Mouse (Mus musculus): ENCODE data around the gene Ngfr. TPM values are rescaled to one million over a fixed set of nuclear protein-coding genes. Genes with fewer than 3 reads are reported as not detected.
A peak's percentile ranks its signal among the peaks of the same experiment; 100 is the strongest.

The Ngfr gene
- polyA plus RNA-seq, 1 experiment = 42.3 TPM

DNA sequence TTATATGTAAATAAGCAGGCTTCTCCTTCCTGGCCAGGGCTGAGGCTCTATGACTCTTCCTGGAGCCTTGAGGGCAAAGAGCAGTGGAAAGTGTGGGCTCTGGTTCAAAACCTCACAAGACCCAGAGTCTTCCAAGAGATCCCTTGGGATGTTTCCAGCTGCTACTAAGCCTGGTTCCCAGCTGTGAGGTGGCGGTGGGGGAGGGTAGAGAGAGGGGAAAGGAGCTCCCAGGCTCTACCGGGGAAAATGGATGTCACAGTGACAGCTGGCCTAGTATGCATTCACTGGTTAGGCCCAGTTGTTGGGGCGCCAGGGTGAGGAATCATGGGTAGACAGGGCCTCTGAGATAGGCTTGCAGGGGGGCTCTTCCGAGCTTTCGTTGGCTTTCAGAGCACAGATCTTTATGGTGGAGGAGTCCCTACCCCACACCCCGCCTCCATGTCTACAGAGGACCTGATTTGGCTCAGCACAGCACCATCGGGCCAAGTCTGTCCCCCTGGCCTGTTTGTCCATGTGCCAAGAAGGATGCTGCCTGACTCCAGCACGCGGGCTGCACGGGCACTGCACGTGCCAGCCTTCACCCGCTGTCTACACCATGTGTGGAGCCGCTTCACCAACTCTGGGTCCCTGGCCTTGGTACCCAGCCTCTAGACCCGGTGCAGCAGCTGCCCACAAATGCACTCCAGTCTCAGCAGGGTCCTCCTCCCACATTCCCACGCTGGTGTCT, 49.0 kb downstream of the Ngfr start:
- DNase-seq (ENCODE audit: low read depth) = peak; percentile 45
- TF ChIP-seq CTCF (IDR thresholded peaks at IDR 0.05; ENCODE audit: borderline replicate concordance, extremely low read depth, insufficient read depth, insufficient read length) (no peak), POLR2A (IDR thresholded peaks at IDR 0.05; ENCODE audit: borderline replicate concordance, extremely low read depth, insufficient read depth, insufficient read length, poor library complexity, severe bottlenecking) (no peak)

GRCm38 (mm10) chr11:95533484-95534160, 53.9 kb downstream of the Ngfr start:
- DNase-seq (ENCODE audit: low read depth) = peak; percentile 90
- TF ChIP-seq POLR2A (IDR thresholded peaks at IDR 0.05; ENCODE audit: borderline replicate concordance, extremely low read depth, insufficient read depth, insufficient read length, poor library complexity, severe bottlenecking) (no peak), CTCF (IDR thresholded peaks at IDR 0.05; ENCODE audit: borderline replicate concordance, extremely low read depth, insufficient read depth, insufficient read length) (peak; percentile 99)

- DNase-seq (ENCODE audit: low read depth) = no peak
- no peak for TF ChIP-seq CTCF (IDR thresholded peaks at IDR 0.05; ENCODE audit: borderline replicate concordance, extremely low read depth, insufficient read depth, insufficient read length)
- TF ChIP-seq POLR2A (IDR thresholded peaks at IDR 0.05; ENCODE audit: borderline replicate concordance, extremely low read depth, insufficient read depth, insufficient read length, poor library complexity, severe bottlenecking) = no peak
These were observed 55.0 kb downstream of the Ngfr start for GRCm38 (mm10) chr11:95532353-95533072.

DNA sequence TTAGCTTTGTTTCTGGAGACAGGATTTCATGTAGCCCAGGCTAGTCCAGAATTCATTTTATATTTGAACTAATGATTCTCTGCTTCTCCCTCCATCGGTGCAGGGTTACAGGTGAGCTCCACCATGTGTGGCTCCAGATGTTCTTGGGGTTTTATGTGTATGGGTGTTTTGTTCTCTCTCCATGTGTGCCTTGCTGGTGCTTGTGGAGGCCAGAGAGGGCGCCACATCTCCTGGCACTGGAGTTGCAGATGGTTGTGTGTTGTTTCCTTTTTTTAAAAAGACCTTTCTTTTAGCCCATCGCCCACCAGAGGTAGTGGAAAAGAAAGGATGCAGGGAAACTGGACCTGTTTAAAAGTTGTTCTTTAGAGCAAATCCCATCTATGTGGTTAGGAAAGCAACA, 59.3 kb downstream of the Ngfr start:
- TF ChIP-seq CTCF (IDR thresholded peaks at IDR 0.05; ENCODE audit: borderline replicate concordance, extremely low read depth, insufficient read depth, insufficient read length) = no peak
- TF ChIP-seq POLR2A (IDR thresholded peaks at IDR 0.05; ENCODE audit: borderline replicate concordance, extremely low read depth, insufficient read depth, insufficient read length, poor library complexity, severe bottlenecking) = no peak
- no peak for DNase-seq (ENCODE audit: low read depth)

GRCm38 (mm10) chr11:95527307-95527706, 60.2 kb downstream of the Ngfr start:
- TF ChIP-seq POLR2A (IDR thresholded peaks at IDR 0.05; ENCODE audit: borderline replicate concordance, extremely low read depth, insufficient read depth, insufficient read length, poor library complexity, severe bottlenecking) (no peak), CTCF (IDR thresholded peaks at IDR 0.05; ENCODE audit: borderline replicate concordance, extremely low read depth, insufficient read depth, insufficient read length) (no peak)
- DNase-seq (ENCODE audit: low read depth) = peak; percentile 85

DNA sequence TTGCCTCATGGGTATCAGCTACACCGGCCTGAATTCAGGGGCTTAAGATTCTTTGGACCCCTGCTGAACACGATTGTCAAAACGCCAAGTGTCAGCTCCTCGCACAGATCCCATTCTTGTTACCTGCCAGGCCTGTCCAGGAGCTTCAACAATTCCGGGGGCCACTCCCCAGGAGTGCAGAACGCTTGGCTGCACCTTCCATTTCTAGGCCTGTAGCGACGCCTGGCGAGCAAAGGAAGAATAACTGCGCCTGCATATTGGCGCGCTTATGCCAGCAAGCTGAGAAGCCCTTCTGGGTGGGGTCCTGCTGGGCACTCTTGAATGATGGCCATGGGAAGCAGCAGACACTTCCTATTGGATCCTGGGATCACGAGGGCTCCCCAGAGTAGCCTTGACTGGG, 66.0 kb downstream of the Ngfr start:
- peak; percentile 89 for DNase-seq (ENCODE audit: low read depth)

DNA sequence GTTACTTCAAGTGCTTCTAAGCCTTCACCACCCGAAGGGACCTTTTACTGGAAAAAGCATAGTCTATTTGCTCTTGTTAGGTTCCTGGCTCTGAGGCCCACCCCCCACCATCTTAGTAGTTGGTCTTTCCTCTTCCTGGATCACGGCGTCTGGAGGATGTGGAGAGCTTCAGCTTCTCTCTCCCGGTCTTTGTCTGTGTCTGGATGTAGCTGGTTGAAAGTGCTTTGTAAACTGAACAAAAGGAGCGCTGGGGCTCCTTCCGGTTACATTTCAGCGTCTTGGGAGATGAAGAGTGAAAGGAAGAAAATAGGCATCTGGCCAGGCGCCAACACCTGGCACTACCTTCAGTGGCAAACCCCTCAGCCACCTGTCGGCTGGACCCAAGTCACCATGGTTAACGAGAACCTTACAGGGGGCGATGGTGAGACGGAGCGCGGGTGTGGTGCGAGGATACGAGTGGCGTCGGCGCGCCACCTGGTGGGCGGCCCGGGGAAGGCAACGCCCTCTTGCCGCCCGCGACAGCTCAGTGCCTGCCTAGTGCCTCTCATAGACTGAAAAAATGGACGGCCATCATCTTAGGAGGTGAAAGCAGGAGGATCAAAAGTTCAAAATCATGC, 67.0 kb downstream of the Ngfr start:
- TF ChIP-seq POLR2A (IDR thresholded peaks at IDR 0.05; ENCODE audit: borderline replicate concordance, extremely low read depth, insufficient read depth, insufficient read length, poor library complexity, severe bottlenecking) (no peak), CTCF (IDR thresholded peaks at IDR 0.05; ENCODE audit: borderline replicate concordance, extremely low read depth, insufficient read depth, insufficient read length) (peak; percentile 97)
- peak; percentile 93 for DNase-seq (ENCODE audit: low read depth)

More for the DNA sequence above, 66.0 kb downstream of the Ngfr start:
- TF ChIP-seq POLR2A (IDR thresholded peaks at IDR 0.05; ENCODE audit: borderline replicate concordance, extremely low read depth, insufficient read depth, insufficient read length, poor library complexity, severe bottlenecking) (no peak), CTCF (IDR thresholded peaks at IDR 0.05; ENCODE audit: borderline replicate concordance, extremely low read depth, insufficient read depth, insufficient read length) (peak; percentile 95)

- peak; percentile 13 for DNase-seq (ENCODE audit: low read depth)
- TF ChIP-seq POLR2A (IDR thresholded peaks at IDR 0.05; ENCODE audit: borderline replicate concordance, extremely low read depth, insufficient read depth, insufficient read length, poor library complexity, severe bottlenecking) (no peak), CTCF (IDR thresholded peaks at IDR 0.05; ENCODE audit: borderline replicate concordance, extremely low read depth, insufficient read depth, insufficient read length) (no peak)
These were observed 67.5 kb downstream of the Ngfr start for GRCm38 (mm10) chr11:95519996-95520395.

DNA sequence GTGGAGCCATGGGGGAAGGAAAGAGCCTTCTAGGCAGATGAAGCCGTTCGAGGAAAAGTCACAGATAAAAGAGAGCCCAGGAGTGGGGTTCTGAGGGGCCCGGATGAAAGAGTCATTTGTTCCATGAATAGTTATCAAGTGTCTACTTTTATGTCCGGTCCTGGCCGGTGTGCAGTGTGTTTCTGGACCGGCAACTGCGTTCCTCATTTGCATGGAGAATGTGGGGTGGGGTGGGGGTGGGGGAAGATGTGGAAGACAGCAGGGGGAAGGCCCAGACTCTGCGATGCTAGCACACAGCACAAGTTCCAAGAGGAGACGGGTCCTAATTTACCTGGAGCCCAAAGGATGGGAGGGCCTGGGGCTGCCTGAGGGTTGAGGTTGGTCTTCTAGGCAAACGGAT, 68.2 kb downstream of the Ngfr start:
- TF ChIP-seq CTCF (IDR thresholded peaks at IDR 0.05; ENCODE audit: borderline replicate concordance, extremely low read depth, insufficient read depth, insufficient read length) (no peak), POLR2A (IDR thresholded peaks at IDR 0.05; ENCODE audit: borderline replicate concordance, extremely low read depth, insufficient read depth, insufficient read length, poor library complexity, severe bottlenecking) (no peak)
- peak; percentile 5 for DNase-seq (ENCODE audit: low read depth)

Other genes with a start within 250 kb of the Ngfr start
- gene Slc35b1, start 203.0 kb downstream of the Ngfr start, polyA plus RNA-seq (2012; rRNA removed) = 116 and 157 TPM in 2 replicates
- 44.8 and 71.4 TPM in 2 replicates for gene Spop, start 173.7 kb downstream of the Ngfr start, polyA plus RNA-seq (2012; rRNA removed)
- gene Nxph3, start 73.2 kb downstream of the Ngfr start, polyA plus RNA-seq (2012; rRNA removed) = 9.2 and 15.6 TPM in 2 replicates
- gene Phb, start 79.2 kb upstream of the Ngfr start, polyA plus RNA-seq (2012; rRNA removed) = 172 and 205 TPM in 2 replicates
- 24.6 and 35.9 TPM in 2 replicates for gene Zfp652, start 124.9 kb upstream of the Ngfr start, polyA plus RNA-seq (2012; rRNA removed)
- 0.38 and 0.56 TPM in 2 replicates for gene B130006D01Rik, start 135.9 kb upstream of the Ngfr start, polyA plus RNA-seq (2012; rRNA removed)
- gene Phospho1, start 236.8 kb upstream of the Ngfr start, polyA plus RNA-seq (2012; rRNA removed) = 0.67 and 9.9 TPM in 2 replicates
- gene Gngt2, start 249.5 kb upstream of the Ngfr start, polyA plus RNA-seq (2012; rRNA removed) = 1.4 and 1.5 TPM in 2 replicates